Mouse (Mus musculus): ENCODE measurements around the gene Tapbp. TPM values are rescaled to one million over a fixed set of nuclear protein-coding genes. Genes with fewer than 3 reads are reported as not detected.
A peak's percentile ranks its signal among the peaks of the same experiment; 100 is the strongest.

Gene Tapbp
- polyA plus RNA-seq, 1 experiment from 2014 or later, result 29.1 TPM

GRCm38 (mm10) chr17:33916294-33916693 is 595 bp downstream of the Tapbp start:
- Histone ChIP-seq H3K9me3 (ENCODE audit: control insufficient read depth, low read length) (0 out of 2 replicates have a peak, but pooled peaks cover 2% of the 10 kb centered on the region), H3K4me1 (replicated peaks; ENCODE audit: control insufficient read depth, insufficient read depth, low read length) (peaks cover 32% of the 10 kb centered on the region), H3K27me3 (replicated peaks; ENCODE audit: control insufficient read depth, insufficient read depth, low read length) (no peaks in the 10 kb centered on the region), H3K36me3 (ENCODE audit: control insufficient read depth, insufficient read depth, low read length) (peaks cover 46% of the 10 kb centered on the region), H3K4me2 (peak overlapping the region; percentile 76), H3K27ac (ENCODE audit: low read depth, low read length) (peak overlapping the region; percentile 78), H3K9ac (ENCODE audit: low read depth, low read length) (peak overlapping the region; percentile 60), H3K4me3 (ENCODE audit: low read depth, low read length) (peak overlapping the region; percentile 66)
- ATAC-seq (replicated peaks; ENCODE audit: low FRiP score), result 0 out of 2 replicates have a peak, but pooled peaks have one; percentile 3
- WGBS, result 2% methylated on average over 18 of the region's 20 CpGs
- DNase-seq (ENCODE audit: low spot score), result no peak

GRCm38 (mm10) chr17:33916847-33917655 is 1.4 kb downstream of the Tapbp start:
- H3K27me3 ChIP-seq (replicated peaks; ENCODE audit: control insufficient read depth, insufficient read depth, low read length), result no peaks in the 10 kb centered on the region
- ATAC-seq (replicated peaks; ENCODE audit: low FRiP score) (no peak), DNase-seq (ENCODE audit: low spot score) (no peak)
- H3K9me3 ChIP-seq (ENCODE audit: control insufficient read depth, low read length), result 0 out of 2 replicates have a peak, but pooled peaks cover 2% of the 10 kb centered on the region
- peaks cover 32% of the 10 kb centered on the region for H3K4me1 ChIP-seq (replicated peaks; ENCODE audit: control insufficient read depth, insufficient read depth, low read length)
- H3K4me2 ChIP-seq, result peak overlapping the region; percentile 76
- H3K27ac ChIP-seq (ENCODE audit: low read depth, low read length), result peak overlapping the region; percentile 1
- 82% methylated on average over 31 of the region's 31 CpGs for WGBS
- peaks cover 38% of the 10 kb centered on the region for H3K36me3 ChIP-seq (ENCODE audit: control insufficient read depth, insufficient read depth, low read length)
- H3K4me3 ChIP-seq (ENCODE audit: low read depth, low read length), result peak overlapping the region; percentile 66
- peak overlapping the region; percentile 60 for H3K9ac ChIP-seq (ENCODE audit: low read depth, low read length)

GRCm38 (mm10) chr17:33917656-33918292 is 2.1 kb downstream of the Tapbp start:
- peak overlapping the region; percentile 100 for H3K4me2 ChIP-seq
- no peak for DNase-seq (ENCODE audit: low spot score)
- H3K4me1 ChIP-seq (replicated peaks; ENCODE audit: control insufficient read depth, insufficient read depth, low read length), result peaks cover 32% of the 10 kb centered on the region
- WGBS, result 80% methylated on average over 18 of the region's 18 CpGs
- H3K9me3 ChIP-seq (ENCODE audit: control insufficient read depth, low read length), result 0 out of 2 replicates have a peak, but pooled peaks cover 2% of the 10 kb centered on the region
- 0 out of 2 replicates have a peak overlapping the region, but pooled peaks have one; percentile 25 for H3K9ac ChIP-seq (ENCODE audit: low read depth, low read length)
- H3K27ac ChIP-seq (ENCODE audit: low read depth, low read length), result peak overlapping the region; percentile 32; the same call in 1 of the 2 replicates
- peaks cover 32% of the 10 kb centered on the region for H3K36me3 ChIP-seq (ENCODE audit: control insufficient read depth, insufficient read depth, low read length)
- H3K27me3 ChIP-seq (replicated peaks; ENCODE audit: control insufficient read depth, insufficient read depth, low read length), result no peaks in the 10 kb centered on the region
- no peak for ATAC-seq (replicated peaks; ENCODE audit: low FRiP score)
- H3K4me3 ChIP-seq (ENCODE audit: low read depth, low read length), result peak overlapping the region; percentile 66

GRCm38 (mm10) chr17:33918293-33919203 is 2.8 kb downstream of the Tapbp start:
- Histone ChIP-seq H3K4me2 (peak overlapping the region; percentile 100), H3K4me1 (replicated peaks; ENCODE audit: control insufficient read depth, insufficient read depth, low read length) (peaks cover 33% of the 10 kb centered on the region), H3K9me3 (ENCODE audit: control insufficient read depth, low read length) (0 out of 2 replicates have a peak, but pooled peaks cover 2% of the 10 kb centered on the region), H3K27ac (ENCODE audit: low read depth, low read length) (peak overlapping the region; percentile 91), H3K9ac (ENCODE audit: low read depth, low read length) (peak overlapping the region; percentile 86), H3K27me3 (replicated peaks; ENCODE audit: control insufficient read depth, insufficient read depth, low read length) (no peaks in the 10 kb centered on the region), H3K36me3 (ENCODE audit: control insufficient read depth, insufficient read depth, low read length) (peaks cover 27% of the 10 kb centered on the region), H3K4me3 (ENCODE audit: low read depth, low read length) (peak overlapping the region; percentile 83)
- ATAC-seq (replicated peaks; ENCODE audit: low FRiP score), result peak; percentile 1; the same call in 1 of the 2 replicates
- DNase-seq (ENCODE audit: low spot score), result no peak
- WGBS, result 52% methylated on average over 37 of the region's 37 CpGs

GRCm38 (mm10) chr17:33919351-33920281 is 3.9 kb downstream of the Tapbp start:
- Histone ChIP-seq H3K9me3 (ENCODE audit: control insufficient read depth, low read length) (0 out of 2 replicates have a peak, but pooled peaks cover 2% of the 10 kb centered on the region), H3K4me1 (replicated peaks; ENCODE audit: control insufficient read depth, insufficient read depth, low read length) (peaks cover 38% of the 10 kb centered on the region), H3K4me3 (ENCODE audit: low read depth, low read length) (peak overlapping the region; percentile 83), H3K9ac (ENCODE audit: low read depth, low read length) (peak overlapping the region; percentile 86), H3K27me3 (replicated peaks; ENCODE audit: control insufficient read depth, insufficient read depth, low read length) (no peaks in the 10 kb centered on the region), H3K36me3 (ENCODE audit: control insufficient read depth, insufficient read depth, low read length) (peaks cover 16% of the 10 kb centered on the region), H3K4me2 (peak overlapping the region; percentile 100), H3K27ac (ENCODE audit: low read depth, low read length) (peak overlapping the region; percentile 91)
- ATAC-seq (replicated peaks; ENCODE audit: low FRiP score), result peak; percentile 72
- under 1% methylated on average over 52 of the region's 52 CpGs for WGBS
- DNase-seq (ENCODE audit: low spot score), result peak; percentile 83

- H3K36me3 ChIP-seq (ENCODE audit: control insufficient read depth, insufficient read depth, low read length), result peaks cover 17% of the 10 kb centered on the region
- H3K9me3 ChIP-seq (ENCODE audit: control insufficient read depth, low read length), result 0 out of 2 replicates have a peak, but pooled peaks cover 2% of the 10 kb centered on the region
- no peaks in the 10 kb centered on the region for H3K27me3 ChIP-seq (replicated peaks; ENCODE audit: control insufficient read depth, insufficient read depth, low read length)
- H3K4me2 ChIP-seq, result peak overlapping the region; percentile 100
- H3K4me1 ChIP-seq (replicated peaks; ENCODE audit: control insufficient read depth, insufficient read depth, low read length), result peaks cover 31% of the 10 kb centered on the region
- H3K27ac ChIP-seq (ENCODE audit: low read depth, low read length), result peak overlapping the region; percentile 91; the same call in 1 of the 2 replicates
- peak overlapping the region; percentile 86 for H3K9ac ChIP-seq (ENCODE audit: low read depth, low read length)
- WGBS, result under 1% methylated on average over 36 of the region's 36 CpGs
- ATAC-seq (replicated peaks; ENCODE audit: low FRiP score), result peak; percentile 22; the same call in 1 of the 2 replicates
- peak overlapping the region; percentile 83 for H3K4me3 ChIP-seq (ENCODE audit: low read depth, low read length)
- DNase-seq (ENCODE audit: low spot score), result peak; percentile 79
Measured at GRCm38 (mm10) chr17:33920282-33921097, 4.8 kb downstream of the Tapbp start.

- Histone ChIP-seq H3K9ac (ENCODE audit: low read depth, low read length) (no peak overlapping the region), H3K9me3 (ENCODE audit: control insufficient read depth, low read length) (0 out of 2 replicates have a peak, but pooled peaks cover 2% of the 10 kb centered on the region), H3K4me3 (ENCODE audit: low read depth, low read length) (peak overlapping the region; percentile 83; the same call in 1 of the 2 replicates), H3K4me1 (replicated peaks; ENCODE audit: control insufficient read depth, insufficient read depth, low read length) (peaks cover 31% of the 10 kb centered on the region), H3K27me3 (replicated peaks; ENCODE audit: control insufficient read depth, insufficient read depth, low read length) (no peaks in the 10 kb centered on the region), H3K36me3 (ENCODE audit: control insufficient read depth, insufficient read depth, low read length) (peaks cover 20% of the 10 kb centered on the region), H3K27ac (ENCODE audit: low read depth, low read length) (no peak overlapping the region), H3K4me2 (peak overlapping the region; percentile 100)
- no peak for DNase-seq (ENCODE audit: low spot score)
- WGBS, result 82% methylated on average over 7 of the region's 7 CpGs
- ATAC-seq (replicated peaks; ENCODE audit: low FRiP score), result no peak
Measured at GRCm38 (mm10) chr17:33921361-33921760, 5.7 kb downstream of the Tapbp start.

Data from liver, embryonic 11.5 days (tissue).